Mouse (Mus musculus) heart, postnatal 36 days (tissue): Measurements from ENCODE around the gene Cit. TPM values are rescaled to one million over a fixed set of nuclear protein-coding genes. Genes with fewer than 3 reads are reported as not detected.

Source experiments
- DNase-seq, 2 experiments: peaks; one replicate each; pipeline ENCODE4 v3.0.0; 2021 to 2022
- intact Hi-C: fragments of 180-260 bp; cut with DNase I; formaldehyde crosslinking; loops from one replicate; pipeline ENCODE4 v1.15.1; 2025
- total RNA-seq, 2 experiments: library from RNA; stranded (reverse); gene quantifications; 2 replicates each; pipeline ENCODE4 v1.2.3; 2021

Gene Cit
- total RNA-seq, 2 experiments from 2014 or later, result 1.7 to 2.2 TPM

- no peak for DNase-seq
- intact Hi-C loops, result no loop called here
These were observed 5.4 kb downstream of the Cit start for GRCm38 (mm10) chr5:115850250-115851028.

DNA sequence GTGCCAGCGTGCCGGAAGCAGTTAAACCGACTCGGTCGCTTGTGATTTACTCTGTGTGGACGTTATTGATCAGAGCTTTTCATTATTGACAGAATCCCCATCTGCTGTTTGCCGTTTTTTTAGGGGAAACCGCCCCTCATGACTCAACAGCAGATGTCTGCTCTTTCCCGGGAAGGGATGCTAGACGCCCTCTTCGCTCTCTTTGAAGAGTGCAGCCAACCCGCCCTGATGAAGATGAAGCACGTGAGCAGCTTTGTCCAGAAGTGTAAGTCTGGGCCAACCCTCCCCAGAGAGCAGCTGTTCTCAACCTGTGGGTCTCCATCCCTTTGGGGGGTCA is 5.9 kb downstream of the Cit start:
- no peak for DNase-seq
- intact Hi-C loops, result no loop called here

DNA sequence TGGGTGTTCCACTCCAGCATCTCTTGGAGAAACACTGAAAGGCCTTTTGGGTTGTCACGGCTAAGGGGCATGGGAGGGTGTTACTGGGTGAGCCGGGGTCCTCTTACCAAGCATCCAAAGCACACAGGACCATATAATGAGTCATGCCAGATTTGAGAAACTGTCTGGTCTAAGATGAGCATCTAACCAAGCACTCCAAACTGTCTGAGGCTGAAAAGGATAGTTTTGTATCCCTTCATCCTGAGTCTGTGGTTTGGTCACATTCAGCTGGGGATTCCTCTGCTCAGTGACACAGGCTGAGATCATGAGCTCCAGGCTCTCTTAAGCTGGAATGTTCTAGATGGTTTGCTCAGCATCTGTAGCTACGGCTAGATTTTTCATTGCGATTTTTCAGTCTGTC is 7.4 kb downstream of the Cit start:
- intact Hi-C loops, result no loop called here
- no peak for DNase-seq

- intact Hi-C loops, result no loop called here
- DNase-seq, result no peak
These were observed 8.6 kb downstream of the Cit start for GRCm38 (mm10) chr5:115853691-115854090.

DNA sequence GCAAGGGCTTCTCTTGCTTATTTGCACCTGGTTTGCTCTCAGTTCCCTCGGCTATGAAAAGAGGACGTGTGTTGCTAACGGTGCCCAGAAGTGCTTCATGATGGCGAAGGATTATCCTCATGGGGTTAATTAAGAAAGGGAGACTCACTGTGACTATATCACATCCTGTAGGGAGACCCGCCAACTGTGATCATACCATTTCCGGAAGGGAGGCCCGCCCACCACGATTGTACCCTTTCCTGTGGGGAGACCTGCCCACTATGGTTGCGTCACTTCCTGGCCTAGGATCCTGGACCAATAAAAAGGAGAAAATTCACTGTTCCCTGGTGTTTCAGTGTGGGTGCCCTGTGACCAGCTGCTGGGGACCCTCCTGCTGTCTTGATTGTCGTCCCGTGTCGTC is 9.3 kb downstream of the Cit start:
- intact Hi-C loops, result no loop called here
- peak; percentile 55 to 59 for DNase-seq

DNA sequence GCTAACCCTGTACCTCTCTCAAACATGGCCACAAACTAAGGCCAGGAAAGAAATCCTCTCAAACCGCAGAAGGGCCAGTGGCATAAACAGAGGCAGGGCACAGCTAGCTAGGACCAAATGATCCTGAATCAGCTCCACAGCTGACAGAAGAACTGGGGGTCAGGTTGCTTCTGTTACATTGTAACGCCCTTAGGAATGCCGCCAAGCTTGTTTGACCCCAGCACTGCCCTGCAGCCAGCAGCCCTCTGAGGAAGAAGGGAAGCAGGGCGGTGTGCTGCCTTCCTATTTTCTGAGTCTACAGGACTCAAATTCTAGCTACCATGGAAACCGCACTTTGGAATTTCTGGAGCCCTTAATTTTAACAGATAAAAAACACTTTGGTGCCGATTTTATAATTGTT is 13.6 kb downstream of the Cit start:
- DNase-seq, result no peak
- intact Hi-C loops, result no loop called here

- intact Hi-C loops, result no loop called here
- DNase-seq, result no peak
These were observed 14.4 kb downstream of the Cit start for GRCm38 (mm10) chr5:115859461-115859860.

DNA sequence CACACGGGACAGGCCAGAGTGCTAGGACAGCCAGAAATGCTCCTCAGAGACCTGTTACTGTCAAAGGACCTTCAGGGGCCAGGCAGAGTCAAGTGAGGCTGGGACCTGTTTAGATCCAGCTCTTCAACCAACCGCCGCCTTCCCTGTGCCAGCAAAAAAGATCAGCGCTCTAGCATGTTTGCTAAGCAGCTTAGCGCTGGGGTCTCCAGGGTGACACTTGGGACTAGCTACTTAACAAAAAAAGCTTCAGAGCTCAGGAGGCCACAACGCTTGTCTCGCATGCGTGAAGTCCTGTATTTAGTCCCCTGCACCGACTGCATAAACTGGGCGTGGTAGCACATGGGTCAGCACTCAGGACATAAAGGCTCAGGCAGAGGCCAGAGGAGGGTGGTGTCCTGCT is 16.9 kb downstream of the Cit start:
- intact Hi-C loops, result no loop called here
- no peak for DNase-seq

DNA sequence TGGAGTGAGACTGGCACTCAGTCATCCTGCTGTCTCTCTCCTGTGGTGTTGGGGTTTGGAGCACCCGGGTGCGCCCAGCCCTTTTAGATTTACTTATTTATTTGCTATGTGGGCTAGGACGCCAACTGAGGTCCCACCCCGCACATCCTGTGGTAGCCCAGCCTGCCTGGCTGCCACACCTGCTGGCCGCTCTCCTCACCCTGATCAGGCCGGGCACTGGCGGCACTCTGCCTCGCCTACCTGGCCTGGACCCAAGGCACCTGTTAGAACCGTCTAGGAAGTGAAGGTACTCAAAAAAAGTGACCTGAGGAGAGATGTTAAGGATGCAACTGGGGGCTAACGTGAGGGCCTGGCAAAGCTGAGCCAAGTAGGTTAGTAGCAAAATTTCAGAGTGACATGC is 17.4 kb downstream of the Cit start:
- intact Hi-C loops, result no loop called here
- DNase-seq, result no peak

DNA sequence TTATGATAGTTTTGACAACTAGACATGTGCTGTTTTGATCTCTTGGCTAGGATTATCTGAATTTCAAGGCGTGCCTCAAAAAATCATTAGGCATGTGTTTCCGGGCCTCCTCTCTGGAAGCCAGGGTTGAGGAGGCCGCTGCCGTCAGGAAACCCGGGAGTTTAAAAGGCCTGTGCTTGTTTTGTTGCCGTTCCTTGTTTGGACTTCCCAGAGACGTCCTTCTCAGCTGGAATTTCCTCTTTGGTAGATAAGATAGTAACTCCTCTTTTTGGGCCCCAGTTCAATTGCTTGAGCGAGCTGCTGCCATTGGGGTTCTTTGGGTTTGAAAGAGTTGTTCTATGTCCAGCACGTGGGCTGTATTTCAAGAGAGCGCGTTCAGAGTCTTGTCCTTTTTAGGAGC is 21.2 kb downstream of the Cit start:
- intact Hi-C loops, result no loop called here
- peak; percentile 10 to 18 for DNase-seq

DNA sequence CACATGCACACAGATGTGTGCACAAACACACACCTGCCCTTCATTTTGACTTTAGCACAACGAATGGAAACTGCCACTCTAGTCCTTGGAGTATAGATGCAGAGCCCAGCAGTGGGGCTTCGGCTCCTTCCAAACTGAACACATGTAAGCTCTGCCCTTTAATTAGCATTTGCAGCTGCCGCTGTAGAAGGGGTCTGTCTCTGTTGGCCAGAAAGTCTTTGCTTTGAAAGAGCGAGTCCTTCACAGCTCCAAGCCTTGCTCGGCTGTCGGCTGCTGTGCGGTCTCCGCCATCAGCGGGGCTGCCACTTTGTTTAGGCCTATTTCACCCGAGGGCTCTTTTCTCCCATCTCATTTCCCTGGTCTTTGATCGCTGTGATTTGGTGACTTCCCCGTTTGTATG is 23.5 kb downstream of the Cit start:
- intact Hi-C loops, result no loop called here
- no peak for DNase-seq

- no peak for DNase-seq
- intact Hi-C loops, result no loop called here
These were observed 24.1 kb downstream of the Cit start for GRCm38 (mm10) chr5:115869198-115869597.

GRCm38 (mm10) chr5:115871153-115871552 is 26.1 kb downstream of the Cit start:
- intact Hi-C loops, result no loop called here
- no peak for DNase-seq

DNA sequence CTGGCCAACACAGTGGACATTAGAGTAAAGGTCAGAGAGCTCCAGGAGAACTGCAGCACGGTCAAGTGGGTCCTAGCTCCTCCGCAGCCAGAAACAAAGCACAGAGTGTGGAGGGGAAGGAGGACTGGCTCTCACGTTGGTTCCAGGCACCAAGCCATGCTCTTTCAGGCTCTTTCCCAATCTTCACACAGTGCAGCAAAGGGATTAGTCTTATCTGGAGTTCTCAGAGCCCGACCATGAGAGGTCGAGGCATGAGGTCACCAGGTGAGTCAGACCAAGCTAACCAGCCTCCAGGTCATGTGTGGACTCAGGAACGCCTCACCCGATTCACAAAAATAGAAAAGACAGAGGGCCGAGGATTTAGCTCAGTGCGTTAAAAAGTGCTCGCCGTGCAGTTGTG is 27.0 kb downstream of the Cit start:
- no peak for DNase-seq
- intact Hi-C loops, result no loop called here

- DNase-seq, result no peak
- intact Hi-C loops, result no loop called here
These were observed 27.9 kb downstream of the Cit start for GRCm38 (mm10) chr5:115872956-115873355.

GRCm38 (mm10) chr5:115877425-115877824 is 32.3 kb downstream of the Cit start:
- intact Hi-C loops, result no loop called here
- no peak for DNase-seq

DNA sequence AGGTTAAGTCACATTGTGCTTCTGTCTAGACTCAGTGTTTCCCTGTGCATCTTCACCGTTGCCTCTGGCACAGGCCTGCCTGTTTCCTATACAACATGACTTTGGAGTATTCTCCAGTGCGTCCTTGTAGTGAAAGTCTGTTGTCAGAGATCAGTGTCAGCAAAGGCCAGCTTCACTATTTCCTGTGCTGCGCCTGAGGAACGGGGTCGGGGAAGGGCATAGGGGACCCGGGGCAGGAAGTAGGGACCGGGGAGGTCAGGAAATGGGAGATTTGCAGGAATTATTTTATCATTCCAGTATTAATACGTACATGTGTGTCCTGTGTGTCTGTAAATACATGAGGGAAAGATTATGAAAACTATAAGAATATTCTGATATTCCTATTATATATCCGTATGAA is 37.1 kb downstream of the Cit start:
- intact Hi-C loops, result no loop called here
- DNase-seq, result no peak

- DNase-seq, result no peak
- intact Hi-C loops, result no loop called here
These were observed 39.4 kb downstream of the Cit start for GRCm38 (mm10) chr5:115884429-115884828.

DNA sequence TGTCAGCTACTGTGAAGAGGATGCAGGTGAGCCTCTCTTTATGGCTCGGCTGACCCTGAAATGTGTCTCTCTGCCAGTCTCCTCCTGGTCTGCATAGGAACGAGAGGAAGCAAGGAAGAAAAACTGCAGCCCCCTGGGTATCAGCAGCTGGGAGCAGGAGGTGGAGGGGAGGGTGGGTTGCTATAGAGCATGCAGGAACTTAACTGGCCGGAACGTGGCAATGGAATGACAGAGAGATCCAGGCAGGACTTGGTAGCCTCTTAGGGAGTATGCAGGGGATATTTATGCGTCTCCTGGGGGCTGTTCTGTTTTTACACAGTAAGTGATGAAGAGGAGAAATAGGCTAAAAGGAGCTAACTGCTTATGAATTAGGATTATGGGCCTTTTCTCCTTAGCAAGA is 48.7 kb downstream of the Cit start:
- intact Hi-C loops, result no loop called here
- no peak for DNase-seq

DNA sequence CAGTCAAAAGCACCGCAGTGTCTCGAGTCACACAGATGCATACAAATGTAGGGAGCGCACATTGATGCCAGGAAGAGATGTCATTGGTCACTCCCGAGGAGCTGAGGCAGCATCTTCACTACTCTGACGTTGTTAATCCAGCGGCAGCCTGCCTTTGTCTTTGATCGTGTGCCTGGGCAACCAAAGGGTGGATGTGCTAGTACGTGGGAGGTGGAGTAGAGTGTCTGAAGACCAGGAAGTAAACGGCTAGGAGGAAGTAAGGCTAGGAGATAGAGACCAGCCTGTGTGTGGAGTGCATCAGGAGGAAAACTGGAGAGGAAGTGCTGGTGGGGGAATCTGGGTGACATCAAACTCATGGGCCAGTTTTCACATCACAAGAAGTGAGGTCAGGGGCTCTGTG is 52.0 kb downstream of the Cit start:
- intact Hi-C loops, result no loop called here
- no peak for DNase-seq

GRCm38 (mm10) chr5:115907037-115908009 is 62.2 kb downstream of the Cit start:
- peak; percentile 12 to 23 for DNase-seq
- intact Hi-C loops, result loop anchor here (2.0 kb wide), 1 partner anchor 117 kb away; no protein-coding TSS in a partner anchor

DNA sequence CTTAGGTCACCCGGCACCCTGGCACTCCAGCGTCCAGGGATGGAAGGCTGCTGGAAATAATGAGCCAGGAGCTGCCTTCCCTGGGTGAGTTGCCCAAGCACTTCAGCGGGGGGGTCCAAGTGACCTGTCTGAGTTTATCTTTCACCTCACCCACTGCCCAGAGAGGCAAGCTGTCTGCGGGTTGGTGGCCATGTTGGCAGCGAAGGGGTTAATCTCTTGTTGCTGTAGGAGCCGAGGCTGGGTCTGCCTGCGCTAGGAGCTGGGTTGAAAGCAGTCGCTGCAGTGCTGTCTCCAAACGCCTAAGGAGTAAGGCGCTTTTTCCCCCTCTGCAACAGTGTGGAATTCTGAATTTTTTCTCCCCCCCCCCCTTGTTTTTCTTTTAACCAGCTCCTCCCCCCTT is 63.2 kb downstream of the Cit start:
- DNase-seq, result no peak
- intact Hi-C loops, result loop anchor here (2.0 kb wide), 1 partner anchor 117 kb away; no protein-coding TSS in a partner anchor
